Mouse (Mus musculus) bone marrow, adult 2 months (tissue): ENCODE data around the gene Samd4.

Experiments
- CTCF ChIP-seq: fragments of 200-500 bp; IDR thresholded peaks from 2 replicates; pipeline ENCODE4 v1.5.1; 2011; ENCODE audit warnings: low read length, control low read depth; ENCODE audit not compliant: control insufficient read depth, insufficient read depth
- POLR2A ChIP-seq: fragments of 200-500 bp; IDR thresholded peaks from 2 replicates; pipeline ENCODE4 v1.6.1; 2011; ENCODE audit warnings: low read depth, mild to moderate bottlenecking, control low read depth, low read length, borderline replicate concordance; ENCODE audit not compliant: control insufficient read depth

- TF ChIP-seq CTCF (no peak), POLR2A (no peak)
These were observed 232.5 kb downstream of the Samd4 start for GRCm38 (mm10) chr14:47115154-47115553.
